Mouse (Mus musculus): ENCODE data around the gene Dao. TPM values are rescaled to one million over a fixed set of nuclear protein-coding genes. Genes with fewer than 3 reads are reported as not detected.

The Dao gene
- polyA plus RNA-seq (2015; fragmentation: Nextera tagmentation; extraction: Ambion mirVana), result 31.0 and 32.5 TPM in 2 replicates

GRCm38 (mm10) chr5:114003542-114003941 lies at the start of gene Dao:
TSS of gene Dao (plus strand) at chr5:114003703.
- peak within 1 kb of the TSS; percentile 57 for H3K9ac ChIP-seq (ENCODE audit: low read depth, low read length)
- H3K4me3 ChIP-seq (ENCODE audit: low read length), result peak within 1 kb of the TSS; percentile 31
- no peaks in the 10 kb centered on the region for H3K9me3 ChIP-seq (ENCODE audit: control insufficient read depth, low read length)
- peaks cover 3% of the 10 kb centered on the region for H3K4me1 ChIP-seq (ENCODE audit: control insufficient read depth, insufficient read depth, low read length)
- no peaks in the 10 kb centered on the region for H3K36me3 ChIP-seq (ENCODE audit: control insufficient read depth, insufficient read depth, low read length)
- peak within 1 kb of the TSS; percentile 31 for H3K4me2 ChIP-seq (ENCODE audit: low read depth, low read length)
- H3K27ac ChIP-seq (ENCODE audit: low read length), result peak within 1 kb of the TSS; percentile 84
- no peaks in the 10 kb centered on the region for H3K27me3 ChIP-seq (replicated peaks; ENCODE audit: control insufficient read depth, insufficient read depth, low read length)
- peak; percentile 52 for ATAC-seq
- 42% methylated on average over 5 of the region's 5 CpGs for WGBS

GRCm38 (mm10) chr5:113954421-113954820 lies 49.1 kb upstream of the Dao start:
- H3K4me3 ChIP-seq (ENCODE audit: low read length), result no peak overlapping the region
- H3K27ac ChIP-seq (ENCODE audit: low read length), result no peak overlapping the region
- no peaks in the 10 kb centered on the region for H3K27me3 ChIP-seq (replicated peaks; ENCODE audit: control insufficient read depth, insufficient read depth, low read length)
- H3K4me2 ChIP-seq (ENCODE audit: low read depth, low read length), result no peak overlapping the region
- peaks cover 4% of the 10 kb centered on the region; the same call in 1 of the 2 replicates for H3K36me3 ChIP-seq (ENCODE audit: control insufficient read depth, insufficient read depth, low read length)
- ATAC-seq, result peak; percentile 53; the same call in 1 of the 2 replicates
- no peaks in the 10 kb centered on the region for H3K9me3 ChIP-seq (ENCODE audit: control insufficient read depth, low read length)
- H3K4me1 ChIP-seq (ENCODE audit: control insufficient read depth, insufficient read depth, low read length), result no peaks in the 10 kb centered on the region; the same call in 1 of the 2 replicates
- 9% methylated on average over 7 of the region's 7 CpGs for WGBS
- H3K9ac ChIP-seq (ENCODE audit: low read depth, low read length), result no peak overlapping the region

GRCm38 (mm10) chr5:113955281-113955680 lies 48.2 kb upstream of the Dao start:
- H3K27me3 ChIP-seq (replicated peaks; ENCODE audit: control insufficient read depth, insufficient read depth, low read length), result no peaks in the 10 kb centered on the region
- 87% methylated on average over 5 of the region's 5 CpGs for WGBS
- H3K36me3 ChIP-seq (ENCODE audit: control insufficient read depth, insufficient read depth, low read length), result peaks cover 1% of the 10 kb centered on the region; the same call in 1 of the 2 replicates
- no peak overlapping the region for H3K4me3 ChIP-seq (ENCODE audit: low read length)
- H3K9ac ChIP-seq (ENCODE audit: low read depth, low read length), result no peak overlapping the region
- H3K4me2 ChIP-seq (ENCODE audit: low read depth, low read length), result no peak overlapping the region
- H3K4me1 ChIP-seq (ENCODE audit: control insufficient read depth, insufficient read depth, low read length), result no peaks in the 10 kb centered on the region; the same call in 1 of the 2 replicates
- ATAC-seq, result no peak
- H3K27ac ChIP-seq (ENCODE audit: low read length), result no peak overlapping the region
- H3K9me3 ChIP-seq (ENCODE audit: control insufficient read depth, low read length), result no peaks in the 10 kb centered on the region

- Histone ChIP-seq H3K4me1 (ENCODE audit: control insufficient read depth, insufficient read depth, low read length) (no peaks in the 10 kb centered on the region; the same call in 1 of the 2 replicates), H3K4me2 (ENCODE audit: low read depth, low read length) (no peak overlapping the region), H3K36me3 (ENCODE audit: control insufficient read depth, insufficient read depth, low read length) (no peaks in the 10 kb centered on the region), H3K27me3 (replicated peaks; ENCODE audit: control insufficient read depth, insufficient read depth, low read length) (no peaks in the 10 kb centered on the region), H3K4me3 (ENCODE audit: low read length) (no peak overlapping the region), H3K27ac (ENCODE audit: low read length) (no peak overlapping the region), H3K9me3 (ENCODE audit: control insufficient read depth, low read length) (no peaks in the 10 kb centered on the region), H3K9ac (ENCODE audit: low read depth, low read length) (no peak overlapping the region)
- no peak for ATAC-seq
- 87% methylated on average over 8 of the region's 8 CpGs for WGBS
These were observed 47.8 kb upstream of the Dao start for GRCm38 (mm10) chr5:113955691-113956090.

GRCm38 (mm10) chr5:113956510-113956909 lies 47.0 kb upstream of the Dao start:
- ATAC-seq, result peak; percentile 68
- no peak overlapping the region for H3K9ac ChIP-seq (ENCODE audit: low read depth, low read length)
- 8% methylated on average over 4 of the region's 4 CpGs for WGBS

GRCm38 (mm10) chr5:113959039-113959438 lies 44.5 kb upstream of the Dao start:
- Histone ChIP-seq H3K4me3 (ENCODE audit: low read length) (no peak overlapping the region), H3K27ac (ENCODE audit: low read length) (no peak overlapping the region), H3K9me3 (ENCODE audit: control insufficient read depth, low read length) (no peaks in the 10 kb centered on the region), H3K9ac (ENCODE audit: low read depth, low read length) (no peak overlapping the region), H3K4me2 (ENCODE audit: low read depth, low read length) (no peak overlapping the region), H3K27me3 (replicated peaks; ENCODE audit: control insufficient read depth, insufficient read depth, low read length) (no peaks in the 10 kb centered on the region), H3K36me3 (ENCODE audit: control insufficient read depth, insufficient read depth, low read length) (peaks cover 3% of the 10 kb centered on the region; the same call in 1 of the 2 replicates), H3K4me1 (ENCODE audit: control insufficient read depth, insufficient read depth, low read length) (no peaks in the 10 kb centered on the region)
- no peak for ATAC-seq
- WGBS, result 25% methylated on average over 6 of the region's 6 CpGs

More at GRCm38 (mm10) chr5:113956510-113956909, 47.0 kb upstream of the Dao start:
- no peaks in the 10 kb centered on the region for H3K36me3 ChIP-seq (ENCODE audit: control insufficient read depth, insufficient read depth, low read length)
- H3K4me1 ChIP-seq (ENCODE audit: control insufficient read depth, insufficient read depth, low read length), result no peaks in the 10 kb centered on the region; the same call in 1 of the 2 replicates
- no peaks in the 10 kb centered on the region for H3K27me3 ChIP-seq (replicated peaks; ENCODE audit: control insufficient read depth, insufficient read depth, low read length)
- H3K4me3 ChIP-seq (ENCODE audit: low read length), result no peak overlapping the region
- H3K9me3 ChIP-seq (ENCODE audit: control insufficient read depth, low read length), result no peaks in the 10 kb centered on the region
- H3K27ac ChIP-seq (ENCODE audit: low read length), result no peak overlapping the region
- no peak overlapping the region for H3K4me2 ChIP-seq (ENCODE audit: low read depth, low read length)

GRCm38 (mm10) chr5:113960416-113960815 lies 43.1 kb upstream of the Dao start:
- H3K27me3 ChIP-seq (replicated peaks; ENCODE audit: control insufficient read depth, insufficient read depth, low read length), result no peaks in the 10 kb centered on the region
- H3K27ac ChIP-seq (ENCODE audit: low read length), result no peak overlapping the region
- peaks cover 8% of the 10 kb centered on the region; the same call in 1 of the 2 replicates for H3K36me3 ChIP-seq (ENCODE audit: control insufficient read depth, insufficient read depth, low read length)
- WGBS, result 77% methylated on average over 8 of the region's 8 CpGs
- no peak overlapping the region for H3K4me3 ChIP-seq (ENCODE audit: low read length)
- H3K4me1 ChIP-seq (ENCODE audit: control insufficient read depth, insufficient read depth, low read length), result no peaks in the 10 kb centered on the region
- no peaks in the 10 kb centered on the region for H3K9me3 ChIP-seq (ENCODE audit: control insufficient read depth, low read length)
- ATAC-seq, result no peak
- H3K9ac ChIP-seq (ENCODE audit: low read depth, low read length), result no peak overlapping the region
- H3K4me2 ChIP-seq (ENCODE audit: low read depth, low read length), result no peak overlapping the region

GRCm38 (mm10) chr5:113961776-113962175 lies 41.7 kb upstream of the Dao start:
- Histone ChIP-seq H3K36me3 (ENCODE audit: control insufficient read depth, insufficient read depth, low read length) (peaks cover 8% of the 10 kb centered on the region; the same call in 1 of the 2 replicates), H3K27me3 (replicated peaks; ENCODE audit: control insufficient read depth, insufficient read depth, low read length) (no peaks in the 10 kb centered on the region), H3K27ac (ENCODE audit: low read length) (no peak overlapping the region), H3K4me1 (ENCODE audit: control insufficient read depth, insufficient read depth, low read length) (no peaks in the 10 kb centered on the region), H3K4me3 (ENCODE audit: low read length) (no peak overlapping the region), H3K9ac (ENCODE audit: low read depth, low read length) (no peak overlapping the region), H3K4me2 (ENCODE audit: low read depth, low read length) (no peak overlapping the region), H3K9me3 (ENCODE audit: control insufficient read depth, low read length) (no peaks in the 10 kb centered on the region)
- no peak for ATAC-seq
- 69% methylated on average over 7 of the region's 7 CpGs for WGBS

- Histone ChIP-seq H3K27ac (ENCODE audit: low read length) (no peak overlapping the region), H3K9ac (ENCODE audit: low read depth, low read length) (no peak overlapping the region), H3K9me3 (ENCODE audit: control insufficient read depth, low read length) (no peaks in the 10 kb centered on the region), H3K27me3 (replicated peaks; ENCODE audit: control insufficient read depth, insufficient read depth, low read length) (no peaks in the 10 kb centered on the region), H3K4me1 (ENCODE audit: control insufficient read depth, insufficient read depth, low read length) (no peaks in the 10 kb centered on the region), H3K4me2 (ENCODE audit: low read depth, low read length) (no peak overlapping the region), H3K36me3 (ENCODE audit: control insufficient read depth, insufficient read depth, low read length) (peaks cover 8% of the 10 kb centered on the region), H3K4me3 (ENCODE audit: low read length) (no peak overlapping the region)
- peak; percentile 49 for ATAC-seq
- WGBS, result 79% methylated on average over 14 of the region's 14 CpGs
These were observed 38.5 kb upstream of the Dao start for GRCm38 (mm10) chr5:113964972-113965371.

GRCm38 (mm10) chr5:113965659-113966185 lies 37.8 kb upstream of the Dao start:
- peaks cover 8% of the 10 kb centered on the region for H3K36me3 ChIP-seq (ENCODE audit: control insufficient read depth, insufficient read depth, low read length)
- H3K27ac ChIP-seq (ENCODE audit: low read length), result no peak overlapping the region
- H3K9me3 ChIP-seq (ENCODE audit: control insufficient read depth, low read length), result no peaks in the 10 kb centered on the region
- no peaks in the 10 kb centered on the region for H3K27me3 ChIP-seq (replicated peaks; ENCODE audit: control insufficient read depth, insufficient read depth, low read length)
- no peak overlapping the region for H3K4me2 ChIP-seq (ENCODE audit: low read depth, low read length)
- no peak overlapping the region for H3K4me3 ChIP-seq (ENCODE audit: low read length)
- WGBS, result 94% methylated on average over 7 of the region's 7 CpGs
- H3K4me1 ChIP-seq (ENCODE audit: control insufficient read depth, insufficient read depth, low read length), result no peaks in the 10 kb centered on the region
- no peak overlapping the region for H3K9ac ChIP-seq (ENCODE audit: low read depth, low read length)
- no peak for ATAC-seq
